Mouse (Mus musculus): ENCODE results near the gene Dapk1.

DNA sequence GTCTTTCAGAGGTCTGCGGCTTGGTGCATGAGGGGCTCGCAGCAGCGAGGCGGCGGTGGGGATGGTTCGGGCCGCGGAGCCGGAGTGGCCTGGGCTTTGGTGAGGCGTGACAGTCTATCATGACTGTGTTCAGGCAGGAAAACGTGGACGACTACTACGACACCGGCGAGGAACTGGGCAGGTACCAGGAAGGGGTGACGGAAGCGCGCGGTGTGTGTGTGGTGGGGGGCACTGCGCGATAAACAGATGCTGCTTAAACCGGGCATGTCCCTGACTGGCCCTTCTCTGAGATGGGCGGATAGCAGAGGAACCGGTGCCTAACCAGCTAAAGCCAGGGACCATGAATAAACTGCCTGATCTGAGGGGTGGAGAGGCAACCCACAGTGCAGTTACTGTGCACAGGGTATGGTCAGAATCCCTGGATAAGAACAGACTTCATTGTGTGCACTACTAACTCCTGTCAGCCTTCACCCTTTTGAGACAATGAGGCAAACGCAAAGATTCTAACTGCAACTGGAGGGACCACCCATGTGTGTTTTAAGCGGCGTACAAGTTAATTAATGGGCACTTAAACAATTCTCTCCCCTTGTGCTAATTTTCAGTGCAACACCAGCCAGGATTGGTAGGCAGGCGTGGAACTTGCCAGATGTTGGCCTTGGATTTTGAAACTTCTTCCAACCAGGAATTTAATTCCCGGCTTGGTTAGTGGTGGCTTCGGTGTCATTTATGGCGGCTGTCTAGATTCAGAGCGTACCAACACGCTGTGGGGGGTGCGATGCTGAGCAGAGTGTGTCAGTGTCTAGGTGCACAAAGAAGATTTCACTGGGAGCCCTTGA lies 887 bp downstream of the Dapk1 start:
- TF ChIP-seq MYOD1 (IDR thresholded peaks at IDR 0.05; ENCODE audit: control insufficient read depth in 1 of 3, insufficient read length in 2 of 3, low read depth in 2 of 3), result no peak
- TF ChIP-seq POLR2A (IDR thresholded peaks at IDR 0.05; ENCODE audit: insufficient read length, low read depth), result no peak
- no peak for TF ChIP-seq USF1 (IDR thresholded peaks at IDR 0.05; ENCODE audit: low read depth)
- TF ChIP-seq TCF3 (IDR thresholded peaks at IDR 0.05; ENCODE audit: insufficient read length, low read depth), result no peak
- TF ChIP-seq MAX (IDR thresholded peaks at IDR 0.05; ENCODE audit: low read depth), result no peak
- TF ChIP-seq REST (IDR thresholded peaks at IDR 0.05; ENCODE audit: insufficient read depth, insufficient read length), result no peak
- TF ChIP-seq POLR2AphosphoS2 (IDR thresholded peaks at IDR 0.05; ENCODE audit: insufficient read length, low read depth), result no peak
